Mouse (Mus musculus) heart, adult 2 months (tissue): ENCODE measurements around the gene 1700013F07Rik. TPM values are rescaled to one million over a fixed set of nuclear protein-coding genes. Genes with fewer than 3 reads are reported as not detected.

ENCODE experiments used
- DNase-seq, 2 experiments: peaks; one replicate each; pipeline ENCODE4 v3.0.0; 2021
- H3K27ac ChIP-seq: fragments of 200-600 bp; 2 replicates; pipeline ENCODE4 v1.8.1; 2022
- H3K27me3 ChIP-seq: fragments of 200-500 bp; 2 replicates; pipeline ENCODE4 v1.6.1; 2012; ENCODE audit warnings: mild to moderate bottlenecking, low read length, inconsistent platforms, mixed read lengths; ENCODE audit not compliant: control insufficient read depth, insufficient read depth
- H3K36me3 ChIP-seq: fragments of 200-500 bp; 2 replicates; pipeline ENCODE4 v1.6.1; 2012; ENCODE audit warnings: low read length, inconsistent platforms; ENCODE audit not compliant: control insufficient read depth, insufficient read depth
- H3K4me1 ChIP-seq: fragments of 200-500 bp; 2 replicates; pipeline ENCODE4 v1.6.1; 2011; ENCODE audit warnings: low read length; ENCODE audit not compliant: control insufficient read depth, insufficient read depth
- H3K4me3 ChIP-seq: fragments of 200-600 bp; 2 replicates; pipeline ENCODE4 v1.8.1; 2022
- H3K79me2 ChIP-seq: fragments of 200-500 bp; replicated peaks from 2 replicates; pipeline ENCODE4 v1.6.1; 2012; ENCODE audit warnings: mild to moderate bottlenecking, inconsistent platforms, low read length, moderate library complexity, mixed read lengths; ENCODE audit not compliant: control insufficient read depth, insufficient read depth
- H3K9ac ChIP-seq: fragments of 200-500 bp; 2 replicates; pipeline ENCODE4 v1.6.1; 2012; ENCODE audit warnings: low read depth, mild to moderate bottlenecking, control low read depth, inconsistent platforms, low read length, mixed read lengths
- CTCF ChIP-seq: fragments of 200-600 bp; IDR thresholded peaks from 2 replicates; pipeline ENCODE4 v1.8.1; 2022; ENCODE audit warnings: antibody characterized with exemption, mild to moderate bottlenecking, moderate library complexity
- EP300 ChIP-seq: fragments of 200-500 bp; IDR thresholded peaks from 2 replicates; pipeline ENCODE4 v1.6.1; 2011; ENCODE audit warnings: low read depth, low read length, control low read depth; ENCODE audit not compliant: insufficient read depth
- POLR2A ChIP-seq: fragments of 200-500 bp; IDR thresholded peaks from 2 replicates; pipeline ENCODE4 v1.6.1; 2011; ENCODE audit warnings: mild to moderate bottlenecking, low read depth, low read length, control low read depth; ENCODE audit not compliant: insufficient read depth
- WGBS: fragments of 180-500 bp; shearing (Covaris S2); methylation state at CpG from one replicate; pipeline ENCODE4 v1.1.7; 2018; 5-methylcytosine and 5-hydroxymethylcytosine counted together
- intact Hi-C: fragments of 180-260 bp; cut with DNase I; formaldehyde crosslinking; loops from one replicate; pipeline ENCODE4 v1.15.1; 2025
- polyA plus RNA-seq: library from polyadenylated mRNA; depleted of rRNA; stranded (reverse); fragments of >200 nt; gene quantifications from 2 replicates; pipeline ENCODE4 v1.2.3, GENCODE M21; 2012
- total RNA-seq, 2 experiments: library from RNA; stranded (reverse); gene quantifications; 2 replicates each; pipeline ENCODE4 v1.2.3; 2021

Gene 1700013F07Rik
- total and polyA plus RNA-seq, 3 experiments: 0.86 TPM; not detected in 2

DNA sequence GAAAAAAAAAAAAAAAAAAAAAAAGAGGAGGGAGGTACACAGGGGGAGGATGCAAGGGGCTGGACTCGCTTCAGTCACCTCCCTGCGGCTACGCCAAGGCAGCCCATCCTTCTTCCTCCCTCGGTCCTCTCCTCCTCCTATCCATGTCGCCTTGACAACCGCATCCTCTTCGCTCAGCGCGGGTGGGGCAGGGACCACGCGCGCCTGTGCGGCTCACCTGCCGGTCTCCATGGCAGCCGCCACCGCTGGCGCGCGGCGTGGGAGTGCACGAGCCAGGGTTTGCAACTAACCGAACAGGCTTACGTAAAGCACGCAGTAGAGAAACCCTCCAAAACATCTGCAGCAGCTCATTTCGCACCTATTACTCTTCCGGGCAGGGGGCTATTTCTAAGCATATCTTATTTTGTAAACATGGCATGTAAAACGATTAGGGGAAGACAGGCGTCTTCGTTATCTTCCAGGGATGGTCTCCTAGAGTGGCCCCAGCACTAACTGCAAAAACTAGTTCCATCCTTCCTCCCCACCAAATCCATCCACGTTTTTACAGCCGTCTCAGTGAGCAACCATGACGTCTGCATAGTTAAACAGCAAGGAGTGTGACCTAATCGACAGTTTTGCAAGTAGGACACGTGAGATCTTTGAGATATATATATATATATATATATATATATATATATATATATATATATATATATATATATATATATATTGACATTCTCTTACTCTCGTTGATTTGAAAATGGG, 2.7 kb downstream of the 1700013F07Rik start, which contains the start of gene 5330417C22Rik:
5330417C22Rik (minus strand) TSS at position 20 of the 744 bp plus-strand sequence.
- peaks cover 5% of the 10 kb centered on the region for H3K4me1 ChIP-seq
- H3K9ac ChIP-seq: peak within 1 kb of the TSS; percentile 55; the same call in 1 of the 2 replicates
- WGBS: 3% methylated on average over 35 of the region's 35 CpGs
- peak; percentile 31 to 35 for DNase-seq
- intact Hi-C loops: no loop called here
- H3K79me2 ChIP-seq: no peaks in the 10 kb centered on the region
- no peak within 1 kb of the TSS for H3K27ac ChIP-seq
- H3K36me3 ChIP-seq: no peaks in the 10 kb centered on the region
- H3K27me3 ChIP-seq: peaks cover 2% of the 10 kb centered on the region
- TF ChIP-seq CTCF (no peak), EP300 (no peak), POLR2A (no peak)
- H3K4me3 ChIP-seq: peak within 1 kb of the TSS; percentile 18

DNA sequence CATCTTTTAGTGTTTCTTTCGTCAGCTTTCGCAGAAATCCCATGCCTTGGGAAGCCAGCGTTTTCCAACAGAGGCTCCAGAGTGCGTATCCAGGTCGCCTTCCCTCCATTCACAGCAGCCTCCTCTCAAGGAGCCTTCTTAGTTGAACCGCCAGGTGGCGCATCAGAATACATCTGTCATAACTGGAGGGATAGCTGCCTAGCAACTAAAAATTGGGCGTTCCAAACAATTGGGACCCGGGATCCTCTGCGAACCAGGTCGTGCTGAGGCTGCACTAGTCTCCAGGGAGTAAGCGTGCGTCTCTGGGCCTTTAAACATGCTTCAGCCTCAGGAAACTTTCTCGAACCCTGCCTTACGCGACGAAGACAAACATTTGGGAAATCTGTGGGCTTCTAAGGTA, 3.4 kb downstream of the 1700013F07Rik start:
- peaks cover 2% of the 10 kb centered on the region for H3K27me3 ChIP-seq
- WGBS: 2% methylated on average over 17 of the region's 17 CpGs
- DNase-seq: peak; percentile 82 to 84
- H3K4me3 ChIP-seq: peak overlapping the region; percentile 11
- no peak overlapping the region for H3K27ac ChIP-seq
- H3K4me1 ChIP-seq: peaks cover 5% of the 10 kb centered on the region
- H3K36me3 ChIP-seq: no peaks in the 10 kb centered on the region
- intact Hi-C loops: no loop called here
- H3K9ac ChIP-seq: no peak overlapping the region
- TF ChIP-seq EP300: no peak
- peak; percentile 94 for TF ChIP-seq CTCF
- TF ChIP-seq POLR2A: no peak
- H3K79me2 ChIP-seq: no peaks in the 10 kb centered on the region

DNA sequence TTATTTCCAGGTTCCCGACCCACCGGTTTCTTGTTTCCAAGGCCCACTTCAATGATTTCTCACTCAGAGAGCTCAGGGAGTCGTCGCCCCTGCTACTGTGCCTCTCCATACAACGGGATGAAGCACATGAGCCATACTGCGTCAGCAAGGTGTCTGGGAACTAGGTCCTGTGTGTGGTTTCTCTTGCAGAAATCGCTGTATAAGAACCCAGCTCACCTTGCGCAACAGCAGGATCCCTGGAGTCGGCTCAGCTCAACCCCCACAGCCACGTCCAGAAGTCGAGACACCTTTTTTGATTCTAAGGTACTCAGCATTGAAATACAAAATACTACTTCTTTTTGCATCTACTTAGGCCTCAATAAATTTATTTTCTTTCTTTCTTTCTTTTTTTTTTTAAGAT, 8.3 kb downstream of the 1700013F07Rik start:
- TF ChIP-seq POLR2A (no peak), EP300 (no peak), CTCF (no peak)
- WGBS: 78% methylated on average over 11 of the region's 11 CpGs
- Histone ChIP-seq H3K4me3 (no peak overlapping the region), H3K79me2 (no peaks in the 10 kb centered on the region), H3K9ac (no peak overlapping the region), H3K36me3 (no peaks in the 10 kb centered on the region), H3K27me3 (no peaks in the 10 kb centered on the region), H3K4me1 (peaks cover 1% of the 10 kb centered on the region; the same call in 1 of the 2 replicates), H3K27ac (no peak overlapping the region)
- intact Hi-C loops: no loop called here
- no peak for DNase-seq

DNA sequence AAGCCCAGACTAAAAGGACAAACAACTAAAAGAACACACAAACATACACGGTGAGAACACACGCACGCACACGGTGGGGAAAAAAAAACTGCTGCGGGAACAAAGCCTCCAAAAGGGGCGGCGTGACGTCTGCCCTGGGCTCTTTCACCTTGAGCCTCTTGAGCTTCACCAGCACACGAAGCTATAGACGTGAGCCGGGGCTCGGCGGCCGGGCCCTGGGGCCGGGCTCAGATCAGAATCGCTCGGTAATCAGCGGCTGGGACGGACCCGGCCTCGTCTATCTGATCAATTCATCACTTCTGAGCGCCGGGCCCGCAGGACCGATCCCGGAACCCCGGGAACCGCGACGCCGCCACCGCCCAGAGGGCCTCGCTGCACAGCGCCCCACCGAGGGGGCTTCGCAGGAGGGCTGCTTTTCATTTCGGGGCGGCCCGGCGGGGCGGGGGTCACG, 20.2 kb downstream of the 1700013F07Rik start:
- peak overlapping the region; percentile 88 for H3K4me3 ChIP-seq
- no peaks in the 10 kb centered on the region for H3K27me3 ChIP-seq
- TF ChIP-seq EP300 (no peak), CTCF (no peak), POLR2A (no peak)
- H3K9ac ChIP-seq: peak overlapping the region; percentile 99
- H3K4me1 ChIP-seq: no peaks in the 10 kb centered on the region
- intact Hi-C loops: no loop called here
- H3K36me3 ChIP-seq: no peaks in the 10 kb centered on the region; the same call in 1 of the 2 replicates
- no peaks in the 10 kb centered on the region for H3K79me2 ChIP-seq
- 0% methylated on average over 36 of the region's 42 CpGs for WGBS
- H3K27ac ChIP-seq: peak overlapping the region; percentile 89
- no peak for DNase-seq

DNA sequence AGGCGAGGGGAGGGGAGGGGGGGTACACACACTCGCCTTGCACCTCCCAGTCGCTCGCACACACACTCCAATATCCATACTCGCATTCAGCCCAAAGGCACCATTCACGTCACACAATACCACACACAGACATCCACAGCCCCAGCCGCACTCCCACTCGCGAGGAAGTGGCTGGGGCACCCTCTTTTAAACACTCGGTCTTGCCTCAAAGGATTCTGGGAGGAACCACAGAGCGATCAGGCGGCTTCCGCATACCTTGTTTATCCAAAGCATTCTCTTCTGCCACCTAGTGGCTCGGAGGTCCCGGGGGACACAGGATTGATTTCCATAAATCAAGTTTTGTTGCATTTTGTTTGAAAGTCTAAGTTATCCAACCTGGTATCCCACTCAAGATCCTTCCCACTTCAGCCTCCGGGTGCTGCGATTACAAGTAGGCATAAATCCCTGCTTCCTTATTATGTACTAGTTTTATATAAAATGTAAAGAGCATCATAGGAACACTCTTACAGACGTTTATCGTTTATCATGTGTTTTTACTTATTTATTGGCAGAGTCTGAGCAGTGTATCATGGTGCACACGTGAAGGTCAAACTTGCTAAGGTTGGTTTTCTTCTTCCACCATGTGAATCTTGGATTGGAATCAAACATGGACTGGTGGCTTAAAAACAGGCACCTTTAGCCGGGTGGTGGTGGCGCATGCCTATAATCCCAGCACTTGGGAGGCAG, 20.8 kb downstream of the 1700013F07Rik start:
- H3K27ac ChIP-seq: peak overlapping the region; percentile 89
- H3K9ac ChIP-seq: peak overlapping the region; percentile 99
- peak overlapping the region; percentile 88 for H3K4me3 ChIP-seq
- H3K36me3 ChIP-seq: no peaks in the 10 kb centered on the region; the same call in 1 of the 2 replicates
- no peaks in the 10 kb centered on the region for H3K79me2 ChIP-seq
- peak; percentile 96 for TF ChIP-seq CTCF
- TF ChIP-seq EP300: peak; percentile 96
- TF ChIP-seq POLR2A: peak; percentile 100
- H3K27me3 ChIP-seq: no peaks in the 10 kb centered on the region
- DNase-seq: peak; percentile 91 to 92
- intact Hi-C loops: no loop called here
- 16% methylated on average over 22 of the region's 22 CpGs for WGBS
- no peaks in the 10 kb centered on the region for H3K4me1 ChIP-seq

DNA sequence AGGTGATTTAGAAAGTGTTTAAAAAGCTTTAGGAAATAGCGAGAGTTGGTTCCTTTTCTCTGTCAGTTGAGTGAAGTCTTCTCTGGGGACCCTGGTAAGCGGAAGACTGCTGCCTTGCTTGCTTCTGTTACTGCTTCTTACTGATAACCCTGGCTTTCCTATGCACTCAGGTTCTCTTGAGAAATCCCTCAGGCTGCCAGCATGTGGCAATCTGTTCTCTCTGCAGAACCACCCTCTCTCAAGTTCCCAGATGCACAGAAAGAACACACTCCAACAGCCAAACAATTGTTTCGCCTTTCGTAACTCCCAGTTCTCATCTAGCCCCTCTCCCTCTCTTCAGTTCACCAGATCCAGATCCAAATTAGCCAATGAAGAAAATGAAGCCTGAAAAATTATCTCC, 23.9 kb downstream of the 1700013F07Rik start:
- intact Hi-C loops: no loop called here
- DNase-seq: no peak
- WGBS: 92% methylated on average over 4 of the region's 4 CpGs

More for the DNA sequence above, 23.9 kb downstream of the 1700013F07Rik start:
- Histone ChIP-seq H3K4me1 (peaks cover 3% of the 10 kb centered on the region), H3K4me3 (no peak overlapping the region), H3K79me2 (no peaks in the 10 kb centered on the region; the same call in 1 of the 2 replicates), H3K36me3 (peaks cover 3% of the 10 kb centered on the region), H3K27ac (no peak overlapping the region), H3K27me3 (no peaks in the 10 kb centered on the region), H3K9ac (no peak overlapping the region)
- TF ChIP-seq EP300 (no peak), CTCF (no peak), POLR2A (no peak)
